Mouse (Mus musculus) liver, adult 2 months (tissue): ENCODE results near the gene Cmtm7.

Experiments
- CTCF ChIP-seq: fragments of 200-500 bp; IDR thresholded peaks from 2 replicates; pipeline ENCODE4 v1.5.1; 2011; ENCODE audit warnings: low read depth, low read length, control low read depth
- POLR2A ChIP-seq: fragments of 200-500 bp; IDR thresholded peaks from 2 replicates; pipeline ENCODE4 v1.6.1; 2011; ENCODE audit warnings: low read length, control low read depth; ENCODE audit not compliant: insufficient read depth; ENCODE audit errors: extremely low read depth

DNA sequence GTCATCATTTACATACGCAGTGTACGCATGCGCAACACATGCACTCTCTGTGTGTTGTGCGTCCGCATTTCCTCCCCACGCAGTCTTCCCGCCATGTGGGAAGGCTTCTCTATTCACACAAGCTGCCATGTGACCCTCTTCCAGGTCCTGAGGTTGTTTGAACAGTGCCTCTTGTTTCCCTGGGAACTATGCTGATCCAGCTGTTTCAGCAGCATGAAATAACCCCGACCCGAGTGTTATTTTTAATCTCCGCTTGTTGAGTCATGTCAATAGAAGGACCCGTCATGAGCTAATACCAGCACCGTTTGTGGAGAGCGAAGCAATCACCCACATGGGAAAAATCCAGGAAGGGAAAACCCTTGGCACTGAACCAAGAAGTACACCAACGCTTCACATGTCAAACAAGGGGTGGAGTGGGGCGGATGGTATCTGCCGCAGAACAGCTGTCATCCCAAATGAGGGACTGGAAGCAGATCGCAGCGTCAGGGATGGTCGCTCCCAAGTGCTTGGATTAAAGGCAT is 23.6 kb upstream of the Cmtm7 start:
- no peak for TF ChIP-seq CTCF
- no peak for TF ChIP-seq POLR2A
